Mouse (Mus musculus) spleen, adult 10 weeks (tissue): Measurements from ENCODE around the gene Gm20823. TPM values are rescaled to one million over a fixed set of nuclear protein-coding genes. Genes with fewer than 3 reads are reported as not detected.

ENCODE experiments used
- polyA plus RNA-seq: library from polyadenylated mRNA; stranded (reverse); fragments of 350-450 nt; fragmentation: Illumina TruSeq; extraction: RNeasy Lipid Tissue Mini Kit (QIAGEN cat#74804); gene quantifications from one replicate; pipeline ENCODE4 v1.2.3, GENCODE M21; 2015; ENCODE audit warnings: low replicate concordance; ENCODE audit not compliant: insufficient read depth

Gene Gm20823
- not detected for polyA plus RNA-seq

DNA sequence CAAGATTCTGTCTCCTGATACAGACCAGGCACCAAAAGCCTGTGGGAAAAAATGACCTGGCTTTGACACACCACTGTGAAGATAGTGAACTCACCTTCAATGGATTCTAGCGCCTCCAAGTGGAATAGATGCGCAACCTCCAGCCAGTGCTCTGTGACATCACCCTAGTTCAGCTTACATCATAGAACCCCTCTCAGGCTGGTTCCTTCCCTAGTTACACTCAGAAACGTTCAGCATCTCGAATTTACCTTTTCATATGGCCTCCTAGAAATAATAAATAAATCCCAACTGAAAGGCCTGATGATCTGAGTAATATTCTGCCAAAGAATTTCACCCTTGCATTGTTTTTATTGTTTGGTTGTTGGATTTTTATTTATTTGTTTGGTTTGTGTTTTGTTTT lies at the start of gene Gm20823:
TSS of gene Gm20823 (minus strand) at position 101 of the 400 bp plus-strand sequence.

